Comparison of ENCODE assay signal across 19 mouse cellular contexts in genomic region chr3:60535224-60535623, GRCm38 (mm10).
DNase-seq lines count a peak whose midpoint lies in the region; ATAC-seq and TF ChIP-seq lines count a peak whose summit lies in the region.
"Had no signal": no experiment of that assay in that cellular context is flagged by ENCODE, and none has a peak within 500 bp of the region (broad histone marks: within the 10 kb centered on the region; RNA-seq: fewer than 3 reads in every experiment).

No protein-coding gene starts in this region.

- 47% methylated on average over 3 of the region's 3 CpGs for WGBS in kidney, adult 2 months
- 20% methylated on average over 3 of the region's 3 CpGs for WGBS in lung, adult 2 months

- TF ChIP-seq POLR2A in kidney, adult 2 months (IDR thresholded peaks at IDR 0.05; ENCODE audit: low read depth, low read length) = no peak
- no peak for TF ChIP-seq POLR2A in lung, adult 2 months (IDR thresholded peaks at IDR 0.05; ENCODE audit: borderline replicate concordance, extremely low read depth, low read depth, low read length)

- H3K4me3 ChIP-seq in kidney, adult 2 months (ENCODE audit: insufficient read depth, low read depth, low read length) = no peak overlapping the region
- H3K4me3 ChIP-seq in G1E (ENCODE audit: low read depth, low read length) = no peak overlapping the region
- H3K4me3 ChIP-seq in lung, adult 2 months (replicated peaks; ENCODE audit: extremely low read depth, low read depth, low read length) = no peak overlapping the region
- H3K4me3 ChIP-seq: embryonic facial prominence, embryonic 15.5 days; limb, embryonic 15.5 days had no signal

- no peaks in the 10 kb centered on the region for H3K36me3 ChIP-seq in kidney, adult 2 months (ENCODE audit: control insufficient read depth, insufficient read depth, low read length)
- H3K36me3 ChIP-seq in G1E (replicated peaks) = peaks cover 46% of the 10 kb centered on the region
- H3K36me3 ChIP-seq: embryonic facial prominence, embryonic 15.5 days; limb, embryonic 15.5 days had no signal

- ATAC-seq in CD4-positive, CD25-positive, alpha-beta regulatory T cell, adult 4 months = peak; percentile 38
- ATAC-seq in G1E (ENCODE audit: extremely low read depth, insufficient number of reproducible peaks, low FRiP score, poor library complexity, severe bottlenecking) = peak; percentile 29
- peak; percentile 44 for ATAC-seq in erythroblast, adult 5-6 weeks (replicated peaks; ENCODE audit: low FRiP score, poor library complexity, severe bottlenecking)
- ATAC-seq: hindbrain, embryonic 16.5 days had no signal

- H3K9me3 ChIP-seq in G1E (replicated peaks) = no peaks in the 10 kb centered on the region
- H3K9me3 ChIP-seq: embryonic facial prominence, embryonic 15.5 days; limb, embryonic 15.5 days had no signal

- DNase-seq in kidney, adult 2 months = no peak
- no peak for DNase-seq in kidney, postnatal 36 days
- DNase-seq in G1E (ENCODE audit: low spot score) = no peak
- no peak for DNase-seq in cerebellum, adult 11 months
- no peak for DNase-seq in lung, adult 2 months
- DNase-seq: adrenal gland, postnatal 25 days; cerebellum, adult 9-11 months; embryo, embryonic 11 days; kidney, adult 8-10 months; kidney, postnatal 25 days; lung, embryonic 14.5 days; retina, postnatal 1 day; right cerebral cortex, postnatal 4 days; thymus, postnatal 14 days had no signal

- TF ChIP-seq CTCF in kidney, adult 2 months (conservative IDR thresholded peaks at IDR 0.05; ENCODE audit: insufficient read depth, insufficient read length, low read depth, low read length) = no peak
- TF ChIP-seq CTCF in G1E (IDR thresholded peaks at IDR 0.05; ENCODE audit: low read depth, low read length) = no peak
- no peak for TF ChIP-seq CTCF in lung, adult 2 months (IDR thresholded peaks at IDR 0.05; ENCODE audit: insufficient read depth, low read length)

- H3K27ac ChIP-seq in kidney, adult 2 months (ENCODE audit: insufficient read depth, low read depth, low read length) = peak overlapping the region; percentile 16; the same call in 1 of the 2 replicates
- H3K27ac ChIP-seq: embryonic facial prominence, embryonic 15.5 days; limb, embryonic 15.5 days had no signal

- peaks cover 6% of the 10 kb centered on the region; the same call in 1 of the 2 replicates for H3K4me1 ChIP-seq in kidney, adult 2 months (ENCODE audit: control insufficient read depth, insufficient read depth, low read length)
- peaks cover 61% of the 10 kb centered on the region for H3K4me1 ChIP-seq in G1E (ENCODE audit: insufficient read depth, low read depth, low read length)
- H3K4me1 ChIP-seq in lung, adult 2 months (ENCODE audit: control insufficient read depth, insufficient read depth, low read length) = peaks cover 13% of the 10 kb centered on the region

- no peaks in the 10 kb centered on the region for H3K27me3 ChIP-seq in kidney, adult 2 months (replicated peaks; ENCODE audit: control insufficient read depth, insufficient read depth, low read length)
- no peaks in the 10 kb centered on the region for H3K27me3 ChIP-seq in G1E (ENCODE audit: insufficient read depth, low read length)
- H3K27me3 ChIP-seq: embryonic facial prominence, embryonic 15.5 days; limb, embryonic 15.5 days had no signal
